Mouse (Mus musculus) duodenum, adult 2 months (tissue): Measurements from ENCODE around the gene Ctnnd2. TPM values are rescaled to one million over a fixed set of nuclear protein-coding genes. Genes with fewer than 3 reads are reported as not detected.

Source experiments
- polyA plus RNA-seq: library from polyadenylated mRNA; depleted of rRNA; stranded (reverse); fragments of >200 nt; gene quantifications from 2 replicates; pipeline ENCODE4 v1.2.3, GENCODE M21; 2012; ENCODE audit warnings: low replicate concordance; rRNA removed

Gene Ctnnd2
- 0.92 and 1.9 TPM in 2 replicates for polyA plus RNA-seq

GRCm38 (mm10) chr15:30172391-30173281 is at the start of gene Ctnnd2:
Ctnnd2 (plus strand) TSS chr15:30172593.

